Mouse (Mus musculus) kidney, adult 2 months (tissue): ENCODE data around the gene Abca12. TPM values are rescaled to one million over a fixed set of nuclear protein-coding genes. Genes with fewer than 3 reads are reported as not detected.

Source experiments
- DNase-seq: peaks from one replicate; pipeline ENCODE4 v3.0.0; 2021
- H3K27ac ChIP-seq: fragments of 200-500 bp; 2 replicates; pipeline ENCODE4 v1.5.1; 2012; ENCODE audit warnings: low read depth, low read length, control low read depth, inconsistent platforms; ENCODE audit not compliant: insufficient read depth
- H3K27me3 ChIP-seq: fragments of 200-500 bp; replicated peaks from 2 replicates; pipeline ENCODE4 v1.6.1; 2012; ENCODE audit warnings: mild to moderate bottlenecking, moderate library complexity, low read length, inconsistent platforms; ENCODE audit not compliant: control insufficient read depth, insufficient read depth
- H3K36me3 ChIP-seq: fragments of 200-500 bp; 2 replicates; pipeline ENCODE4 v1.6.1; 2012; ENCODE audit warnings: mild to moderate bottlenecking, moderate library complexity, low read length, inconsistent platforms; ENCODE audit not compliant: control insufficient read depth, insufficient read depth
- H3K4me1 ChIP-seq: fragments of 200-500 bp; 2 replicates; pipeline ENCODE4 v1.6.1; 2011; ENCODE audit warnings: low read length; ENCODE audit not compliant: control insufficient read depth, insufficient read depth
- H3K4me3 ChIP-seq: fragments of 200-500 bp; 2 replicates; pipeline ENCODE4 v1.5.1; 2011; ENCODE audit warnings: mild to moderate bottlenecking, low read depth, low read length, control low read depth; ENCODE audit not compliant: insufficient read depth
- CTCF ChIP-seq: fragments of 200-500 bp; conservative IDR thresholded peaks from 2 replicates; pipeline ENCODE4 v1.5.1; 2011; ENCODE audit warnings: low read depth, mild to moderate bottlenecking, control low read depth, low read length, moderate library complexity, mixed read lengths; ENCODE audit not compliant: insufficient read depth, insufficient read length
- POLR2A ChIP-seq: fragments of 200-500 bp; IDR thresholded peaks from one replicate; pipeline ENCODE4 v1.6.1; 2011; ENCODE audit warnings: low read depth, low read length, control low read depth
- WGBS: fragments of 180-500 bp; shearing (Covaris S2); methylation state at CpG from one replicate; pipeline ENCODE4 v1.1.7; 2018; 5-methylcytosine and 5-hydroxymethylcytosine counted together
- polyA plus RNA-seq: library from polyadenylated mRNA; depleted of rRNA; stranded (reverse); fragments of >200 nt; gene quantifications from 2 replicates; pipeline ENCODE4 v1.2.3, GENCODE M21; 2012

The Abca12 gene
- polyA plus RNA-seq, 1 experiment: not detected

GRCm38 (mm10) chr1:71338548-71339340 lies 76.0 kb downstream of the Abca12 start:
- no peak overlapping the region for H3K4me3 ChIP-seq
- DNase-seq: no peak
- H3K27me3 ChIP-seq: no peaks in the 10 kb centered on the region
- H3K27ac ChIP-seq: no peak overlapping the region
- WGBS: 83% methylated on average over 4 of the region's 4 CpGs
- H3K36me3 ChIP-seq: no peaks in the 10 kb centered on the region
- TF ChIP-seq POLR2A (no peak), CTCF (no peak)
- H3K4me1 ChIP-seq: no peaks in the 10 kb centered on the region

- Histone ChIP-seq H3K36me3 (no peaks in the 10 kb centered on the region), H3K27ac (no peak overlapping the region), H3K4me1 (no peaks in the 10 kb centered on the region), H3K27me3 (no peaks in the 10 kb centered on the region), H3K4me3 (no peak overlapping the region)
- DNase-seq: no peak
- WGBS: 83% methylated on average over 3 of the region's 3 CpGs
- TF ChIP-seq POLR2A: no peak
- TF ChIP-seq CTCF: no peak
These were observed 84.4 kb downstream of the Abca12 start for GRCm38 (mm10) chr1:71330349-71330748.

GRCm38 (mm10) chr1:71312171-71312570 lies 102.5 kb downstream of the Abca12 start:
- DNase-seq: no peak
- Histone ChIP-seq H3K27me3 (no peaks in the 10 kb centered on the region), H3K27ac (no peak overlapping the region), H3K4me3 (no peak overlapping the region), H3K36me3 (no peaks in the 10 kb centered on the region), H3K4me1 (no peaks in the 10 kb centered on the region)
- no peak for TF ChIP-seq POLR2A
- no peak for TF ChIP-seq CTCF
- WGBS: 90% methylated on average over 4 of the region's 4 CpGs

GRCm38 (mm10) chr1:71310614-71311013 lies 104.1 kb downstream of the Abca12 start:
- no peak overlapping the region for H3K27ac ChIP-seq
- no peak for DNase-seq
- H3K4me3 ChIP-seq: no peak overlapping the region
- WGBS: 81% methylated on average over 6 of the region's 6 CpGs
- H3K4me1 ChIP-seq: no peaks in the 10 kb centered on the region
- no peaks in the 10 kb centered on the region for H3K36me3 ChIP-seq
- H3K27me3 ChIP-seq: no peaks in the 10 kb centered on the region
- TF ChIP-seq POLR2A (no peak), CTCF (no peak)

GRCm38 (mm10) chr1:71307362-71307761 lies 107.3 kb downstream of the Abca12 start:
- no peak overlapping the region for H3K27ac ChIP-seq
- no peaks in the 10 kb centered on the region for H3K27me3 ChIP-seq
- H3K4me3 ChIP-seq: no peak overlapping the region
- H3K36me3 ChIP-seq: no peaks in the 10 kb centered on the region
- no peaks in the 10 kb centered on the region for H3K4me1 ChIP-seq
- DNase-seq: no peak
- TF ChIP-seq POLR2A (no peak), CTCF (no peak)
- WGBS: 49% methylated on average over 2 of the region's 2 CpGs

GRCm38 (mm10) chr1:71306196-71306595 lies 108.5 kb downstream of the Abca12 start:
- 46% methylated on average over 3 of the region's 3 CpGs for WGBS
- TF ChIP-seq POLR2A (no peak), CTCF (no peak)
- no peaks in the 10 kb centered on the region for H3K27me3 ChIP-seq
- H3K4me1 ChIP-seq: no peaks in the 10 kb centered on the region
- no peak for DNase-seq
- H3K27ac ChIP-seq: no peak overlapping the region
- no peak overlapping the region for H3K4me3 ChIP-seq
- H3K36me3 ChIP-seq: no peaks in the 10 kb centered on the region

GRCm38 (mm10) chr1:71304588-71304987 lies 110.1 kb downstream of the Abca12 start:
- 93% methylated on average over 2 of the region's 2 CpGs for WGBS
- no peaks in the 10 kb centered on the region for H3K4me1 ChIP-seq
- H3K27ac ChIP-seq: no peak overlapping the region
- H3K4me3 ChIP-seq: no peak overlapping the region
- no peaks in the 10 kb centered on the region for H3K27me3 ChIP-seq
- no peaks in the 10 kb centered on the region for H3K36me3 ChIP-seq
- no peak for TF ChIP-seq CTCF
- no peak for TF ChIP-seq POLR2A
- no peak for DNase-seq

GRCm38 (mm10) chr1:71297021-71297420 lies 117.7 kb downstream of the Abca12 start:
- TF ChIP-seq CTCF (no peak), POLR2A (no peak)
- no peak for DNase-seq
- Histone ChIP-seq H3K27me3 (no peaks in the 10 kb centered on the region; the same call in 1 of the 2 replicates), H3K36me3 (no peaks in the 10 kb centered on the region), H3K4me1 (no peaks in the 10 kb centered on the region), H3K27ac (no peak overlapping the region), H3K4me3 (no peak overlapping the region)
- WGBS: 66% methylated on average over 2 of the region's 2 CpGs
